Mouse (Mus musculus) lung, postnatal 0 days (tissue): Measurements from ENCODE around the gene Bpifa1. TPM values are rescaled to one million over a fixed set of nuclear protein-coding genes. Genes with fewer than 3 reads are reported as not detected.
"Not testable (repeated sequence)": the region's sequence is repeated elsewhere in the genome, so short reads cannot be mapped to it uniquely, and the experiment has no call there.

Source experiments
- ATAC-seq: fragments of 200-750 bp; cut with Nextera tagmentation; 2 replicates; pipeline ENCODE4 v1.8.0; 2017; ENCODE audit warnings: moderate library complexity
- DNase-seq: peaks from one replicate; pipeline ENCODE4 v3.0.0-alpha.2; 2016; ENCODE audit warnings: low spot score
- H3K27ac ChIP-seq: fragments of 300-500 bp; sonication (generic); 2 replicates; pipeline ENCODE4 v1.5.1; 2014; ENCODE audit warnings: antibody characterized with exemption, mild to moderate bottlenecking, low read length, mixed read lengths
- H3K27me3 ChIP-seq: fragments of 300-500 bp; sonication (generic); replicated peaks from 2 replicates; pipeline ENCODE4 v1.6.1; 2014; ENCODE audit warnings: low read length, mixed read lengths; ENCODE audit not compliant: insufficient read depth
- H3K36me3 ChIP-seq: fragments of 300-500 bp; sonication (generic); 2 replicates; pipeline ENCODE4 v1.6.1; 2014; ENCODE audit warnings: low read length, mixed read lengths; ENCODE audit not compliant: insufficient read depth
- H3K4me1 ChIP-seq: fragments of 300-500 bp; sonication (generic); 2 replicates; pipeline ENCODE4 v1.6.1; 2014; ENCODE audit warnings: antibody characterized with exemption, low read depth, low read length, mixed read lengths; ENCODE audit not compliant: insufficient read depth
- H3K4me2 ChIP-seq: fragments of 300-500 bp; sonication (generic); replicated peaks from 2 replicates; pipeline ENCODE4 v1.6.1; 2014; ENCODE audit warnings: low read depth, mild to moderate bottlenecking, low read length, moderate library complexity, mixed read lengths
- H3K4me3 ChIP-seq: fragments of 300-500 bp; sonication (generic); 2 replicates; pipeline ENCODE4 v1.5.1; 2014; ENCODE audit warnings: low read depth, low read length
- H3K9ac ChIP-seq: fragments of 300-500 bp; sonication (generic); replicated peaks from 2 replicates; pipeline ENCODE4 v1.6.1; 2014; ENCODE audit warnings: low read depth, mild to moderate bottlenecking
- H3K9me3 ChIP-seq: fragments of 300-500 bp; sonication (generic); 2 replicates; pipeline ENCODE4 v1.6.1; 2016; ENCODE audit warnings: low read length, mixed read lengths
- CTCF ChIP-seq: IDR thresholded peaks from 2 replicates; pipeline ENCODE4 v1.5.1; 2016; ENCODE audit warnings: antibody characterized with exemption, mild to moderate bottlenecking
- EP300 ChIP-seq: IDR thresholded peaks from 2 replicates; pipeline ENCODE4 v1.6.1; 2016; ENCODE audit warnings: antibody characterized with exemption, mild to moderate bottlenecking, control low read depth
- WGBS: fragments of 180-500 bp; shearing (Covaris S2); extraction: QIAGEN DNeasy Blood & Tissue Kit; methylation state at CpG from one replicate; pipeline ENCODE4 v1.1.7; 2014; 5-methylcytosine and 5-hydroxymethylcytosine counted together
- polyA plus RNA-seq: library from polyadenylated mRNA; unstranded; fragments of >200 nt; fragmentation: Nextera tagmentation; extraction: Ambion mirVana; gene quantifications from 2 replicates; pipeline ENCODE4 v1.2.1, GENCODE M21; 2015

Gene Bpifa1
- polyA plus RNA-seq, 1 experiment from 2014 or later, result 5.1 TPM

- Histone ChIP-seq H3K9me3 (no peaks in the 10 kb centered on the region), H3K9ac (no peak within 1 kb of the TSS), H3K27ac (no peak within 1 kb of the TSS), H3K36me3 (no peaks in the 10 kb centered on the region), H3K4me2 (no peak within 1 kb of the TSS), H3K4me3 (no peak within 1 kb of the TSS), H3K27me3 (no peaks in the 10 kb centered on the region), H3K4me1 (no peaks in the 10 kb centered on the region)
- ATAC-seq, result no peak
- WGBS, result 70% methylated on average over 8 of the region's 8 CpGs
- no peak for DNase-seq
- TF ChIP-seq CTCF, result no peak
- TF ChIP-seq EP300, result no peak
Observed at GRCm38 (mm10) chr2:154162307-154162706, 19.6 kb downstream of the Bpifa1 start, which contains the start of gene Bpifa5. Gene Bpifa5, plus strand, starts transcription at chr2:154162607.

- TF ChIP-seq CTCF (no peak), EP300 (no peak)
Observed at GRCm38 (mm10) chr2:154163306-154163705, 20.6 kb downstream of the Bpifa1 start.

GRCm38 (mm10) chr2:154169172-154169571 lies 26.5 kb downstream of the Bpifa1 start:
- Histone ChIP-seq H3K4me3 (no peak overlapping the region), H3K27ac (no peak overlapping the region), H3K36me3 (no peaks in the 10 kb centered on the region), H3K4me2 (no peak overlapping the region), H3K9ac (no peak overlapping the region), H3K9me3 (no peaks in the 10 kb centered on the region), H3K27me3 (no peaks in the 10 kb centered on the region), H3K4me1 (no peaks in the 10 kb centered on the region)
- 38% methylated on average over 3 of the region's 3 CpGs for WGBS
- ATAC-seq, result no peak
- peak; percentile 44 for DNase-seq
- TF ChIP-seq EP300 (no peak), CTCF (no peak)

More at GRCm38 (mm10) chr2:154163306-154163705, 20.6 kb downstream of the Bpifa1 start:
- Histone ChIP-seq H3K4me1 (no peaks in the 10 kb centered on the region), H3K27ac (no peak overlapping the region), H3K27me3 (no peaks in the 10 kb centered on the region), H3K4me3 (no peak overlapping the region), H3K9ac (no peak overlapping the region), H3K36me3 (no peaks in the 10 kb centered on the region), H3K4me2 (no peak overlapping the region), H3K9me3 (no peaks in the 10 kb centered on the region)
- DNase-seq, result no peak
- WGBS, result 90% methylated on average over 5 of the region's 5 CpGs
- ATAC-seq, result no peak

GRCm38 (mm10) chr2:154171621-154172020 lies 28.9 kb downstream of the Bpifa1 start:
- TF ChIP-seq EP300 (no peak), CTCF (no peak)
- H3K9ac ChIP-seq, result no peak overlapping the region
- H3K4me1 ChIP-seq, result no peaks in the 10 kb centered on the region
- H3K36me3 ChIP-seq, result no peaks in the 10 kb centered on the region
- no peaks in the 10 kb centered on the region for H3K27me3 ChIP-seq
- H3K4me3 ChIP-seq, result no peak overlapping the region
- DNase-seq, result no peak
- no peak overlapping the region for H3K4me2 ChIP-seq
- WGBS, result 57% methylated on average over 6 of the region's 6 CpGs
- no peak overlapping the region for H3K27ac ChIP-seq
- H3K9me3 ChIP-seq, result no peaks in the 10 kb centered on the region
- no peak for ATAC-seq

- 12% methylated on average over 1 of the region's 1 CpGs for WGBS
- ATAC-seq (peak; percentile 52; the same call in 1 of the 2 replicates), DNase-seq (peak; percentile 70)
- Histone ChIP-seq H3K4me3 (no peak overlapping the region), H3K4me1 (no peaks in the 10 kb centered on the region), H3K27me3 (no peaks in the 10 kb centered on the region), H3K27ac (no peak overlapping the region), H3K9ac (no peak overlapping the region), H3K9me3 (no peaks in the 10 kb centered on the region), H3K36me3 (no peaks in the 10 kb centered on the region), H3K4me2 (no peak overlapping the region)
- TF ChIP-seq EP300 (no peak), CTCF (peak; percentile 85)
Observed at GRCm38 (mm10) chr2:154173313-154173712, 30.6 kb downstream of the Bpifa1 start.

- WGBS, result 82% methylated on average over 7 of the region's 7 CpGs
- H3K9ac ChIP-seq, H3K36me3 ChIP-seq, H3K4me2 ChIP-seq, H3K27ac ChIP-seq, H3K4me3 ChIP-seq, H3K4me1 ChIP-seq, DNase-seq, H3K9me3 ChIP-seq, ATAC-seq, H3K27me3 ChIP-seq: not testable (repeated sequence)
Observed at GRCm38 (mm10) chr2:154181900-154182299, 39.2 kb downstream of the Bpifa1 start.

GRCm38 (mm10) chr2:154183061-154183460 lies 40.4 kb downstream of the Bpifa1 start:
- H3K9me3 ChIP-seq, H3K27me3 ChIP-seq, H3K4me1 ChIP-seq, H3K4me2 ChIP-seq, DNase-seq, ATAC-seq, H3K27ac ChIP-seq, H3K9ac ChIP-seq, H3K36me3 ChIP-seq, H3K4me3 ChIP-seq: not testable (repeated sequence)
- 65% methylated on average over 4 of the region's 4 CpGs for WGBS
